Mouse (Mus musculus) heart, embryonic 12.5 days (tissue): ENCODE measurements around the gene Isyna1. TPM values are rescaled to one million over a fixed set of nuclear protein-coding genes. Genes with fewer than 3 reads are reported as not detected.

Source experiments
- ATAC-seq: fragments of 200-750 bp; cut with Nextera tagmentation; 2 replicates; pipeline ENCODE4 v1.8.0; 2017; ENCODE audit warnings: moderate TSS enrichment, moderate library complexity; ENCODE audit not compliant: insufficient number of reproducible peaks, low FRiP score
- H3K27ac ChIP-seq: fragments of 300-500 bp; sonication (generic); 2 replicates; pipeline ENCODE4 v1.5.1; 2016; ENCODE audit warnings: mild to moderate bottlenecking, moderate library complexity; ENCODE audit not compliant: poor library complexity, severe bottlenecking
- H3K27me3 ChIP-seq: fragments of 300-500 bp; sonication (generic); replicated peaks from 2 replicates; pipeline ENCODE4 v1.6.1; 2016; ENCODE audit warnings: mild to moderate bottlenecking, moderate library complexity
- H3K36me3 ChIP-seq: fragments of 300-500 bp; sonication (generic); 2 replicates; pipeline ENCODE4 v1.6.1; 2016; ENCODE audit warnings: mild to moderate bottlenecking, moderate library complexity
- H3K4me1 ChIP-seq: fragments of 300-500 bp; sonication (generic); replicated peaks from 2 replicates; pipeline ENCODE4 v1.6.1; 2016; ENCODE audit warnings: mild to moderate bottlenecking
- H3K4me2 ChIP-seq: fragments of 300-500 bp; sonication (generic); 2 replicates; pipeline ENCODE4 v1.6.1; 2016; ENCODE audit warnings: mild to moderate bottlenecking, moderate library complexity
- H3K4me3 ChIP-seq: fragments of 300-500 bp; sonication (generic); 2 replicates; pipeline ENCODE4 v1.5.1; 2016; ENCODE audit warnings: mild to moderate bottlenecking
- H3K9ac ChIP-seq: fragments of 300-500 bp; sonication (generic); 2 replicates; pipeline ENCODE4 v1.6.1; 2016; ENCODE audit warnings: mild to moderate bottlenecking, moderate library complexity
- H3K9me3 ChIP-seq: fragments of 300-500 bp; sonication (generic); replicated peaks from 2 replicates; pipeline ENCODE4 v1.6.1; 2016; ENCODE audit warnings: mild to moderate bottlenecking, moderate library complexity
- WGBS: fragments of 180-500 bp; shearing (Covaris S2); methylation state at CpG from one replicate; pipeline ENCODE4 v1.1.7; 2016; 5-methylcytosine and 5-hydroxymethylcytosine counted together
- polyA plus RNA-seq: library from polyadenylated mRNA; unstranded; fragments of >200 nt; fragmentation: Nextera tagmentation; extraction: Ambion mirVana; gene quantifications from 2 replicates; pipeline ENCODE4 v1.2.1, GENCODE M21; 2016

The Isyna1 gene
- polyA plus RNA-seq, 1 experiment from 2014 or later, result 138 TPM

- no peak overlapping the region for H3K4me3 ChIP-seq
- peaks cover 9% of the 10 kb centered on the region for H3K36me3 ChIP-seq
- peaks cover 49% of the 10 kb centered on the region for H3K4me1 ChIP-seq
- WGBS, result 66% methylated on average over 17 of the region's 17 CpGs
- no peak overlapping the region for H3K27ac ChIP-seq
- ATAC-seq, result no peak
- H3K9me3 ChIP-seq, result no peaks in the 10 kb centered on the region
- H3K9ac ChIP-seq, result no peak overlapping the region
- no peaks in the 10 kb centered on the region for H3K27me3 ChIP-seq
- H3K4me2 ChIP-seq, result no peak overlapping the region
Measured at GRCm38 (mm10) chr8:70645501-70646224, 51.5 kb downstream of the Isyna1 start.

DNA sequence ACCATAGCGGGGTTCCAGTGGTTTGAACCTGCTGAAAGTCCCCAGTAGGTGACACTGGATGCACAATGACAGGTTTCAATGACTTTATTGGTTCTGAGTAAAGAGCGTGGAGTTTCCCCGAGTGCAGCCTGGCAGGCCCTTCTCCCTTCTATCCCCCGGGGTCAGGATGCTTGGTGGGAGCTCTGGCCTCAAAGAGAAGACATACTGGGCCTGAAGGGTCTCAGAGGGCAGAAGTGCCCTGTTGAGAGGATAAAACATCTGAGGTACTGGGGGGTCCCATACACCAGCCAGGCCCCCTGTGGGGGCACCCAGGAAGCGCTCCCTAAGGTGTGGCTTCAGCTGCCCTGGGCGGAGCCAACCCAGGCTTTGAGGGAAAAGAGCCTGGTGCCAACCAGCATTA, 52.2 kb downstream of the Isyna1 start:
- peaks cover 49% of the 10 kb centered on the region for H3K4me1 ChIP-seq

DNA sequence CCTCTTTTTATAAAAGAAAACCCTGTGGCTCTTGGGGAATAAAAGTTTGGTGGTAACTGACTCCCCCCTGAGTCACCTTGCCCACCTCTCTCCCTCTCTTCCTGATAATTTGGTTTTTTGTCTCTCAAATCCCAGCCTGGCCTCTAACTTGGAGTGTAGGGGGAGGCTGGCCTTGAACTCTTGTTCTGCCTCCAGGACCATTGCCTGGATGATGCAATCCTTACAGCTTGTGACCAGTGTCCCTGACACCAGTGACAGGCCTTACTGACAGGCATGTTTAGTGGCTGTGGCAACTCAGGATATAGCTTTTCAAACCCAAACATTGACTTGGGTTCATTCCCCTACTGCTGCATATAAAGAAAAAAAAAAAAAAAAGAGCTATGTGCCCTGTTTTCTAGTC, 52.6 kb downstream of the Isyna1 start:
- Histone ChIP-seq H3K36me3 (peaks cover 20% of the 10 kb centered on the region), H3K4me3 (no peak overlapping the region), H3K9ac (no peak overlapping the region), H3K4me1 (peaks cover 49% of the 10 kb centered on the region), H3K9me3 (no peaks in the 10 kb centered on the region), H3K27me3 (no peaks in the 10 kb centered on the region), H3K27ac (peak overlapping the region; percentile 87), H3K4me2 (no peak overlapping the region)
- no peak for ATAC-seq

More for the DNA sequence above, 52.2 kb downstream of the Isyna1 start:
- ATAC-seq, result no peak
- Histone ChIP-seq H3K4me2 (no peak overlapping the region), H3K27ac (no peak overlapping the region), H3K4me3 (no peak overlapping the region), H3K9ac (no peak overlapping the region), H3K9me3 (no peaks in the 10 kb centered on the region), H3K27me3 (no peaks in the 10 kb centered on the region), H3K36me3 (peaks cover 16% of the 10 kb centered on the region)
- WGBS, result 61% methylated on average over 6 of the region's 6 CpGs

Other genes starting within 250 kb of the Isyna1 start
- gene Upf1, start 241.1 kb upstream of the Isyna1 start, polyA plus RNA-seq, result 24.5 and 25.5 TPM in 2 replicates
- gene Comp, start 220.8 kb upstream of the Isyna1 start, polyA plus RNA-seq, result 2.7 and 3.6 TPM in 2 replicates
- 14.9 and 15.0 TPM in 2 replicates for gene Crtc1, start 154.8 kb upstream of the Isyna1 start, polyA plus RNA-seq
- 12.6 and 14.0 TPM in 2 replicates for gene Klhl26, start 117.4 kb upstream of the Isyna1 start, polyA plus RNA-seq
- gene Tmem59l, start 107.0 kb upstream of the Isyna1 start, polyA plus RNA-seq, result 0.22 and 0.33 TPM in 2 replicates
- gene Crlf1, start 101.2 kb upstream of the Isyna1 start, polyA plus RNA-seq, result 1.00 and 1.8 TPM in 2 replicates
- 115 TPM in 2 replicates for gene Rex1bd, start 87.6 kb upstream of the Isyna1 start, polyA plus RNA-seq
- 779 and 792 TPM in 2 replicates for gene Uba52, start 83.6 kb upstream of the Isyna1 start, polyA plus RNA-seq
- gene Fkbp8, start 66.6 kb upstream of the Isyna1 start, polyA plus RNA-seq, result 227 and 231 TPM in 2 replicates
- 64.2 and 65.7 TPM in 2 replicates for gene Kxd1, start 66.4 kb upstream of the Isyna1 start, polyA plus RNA-seq
- 13.5 and 14.7 TPM in 2 replicates for gene Ell, start 54.9 kb upstream of the Isyna1 start, polyA plus RNA-seq
- gene Ssbp4, start 14.5 kb downstream of the Isyna1 start, polyA plus RNA-seq, result 76.0 and 78.6 TPM in 2 replicates
- 0.65 and 0.71 TPM in 2 replicates for gene Lrrc25, start 21.8 kb downstream of the Isyna1 start, polyA plus RNA-seq
- 1.0 and 1.1 TPM in 2 replicates for gene Gdf15, start 38.1 kb downstream of the Isyna1 start, polyA plus RNA-seq
- 32.1 and 35.6 TPM in 2 replicates for gene Pgpep1, start 66.0 kb downstream of the Isyna1 start, polyA plus RNA-seq
- gene Lsm4, start 78.9 kb downstream of the Isyna1 start, polyA plus RNA-seq, result 289 and 301 TPM in 2 replicates
- 183 and 206 TPM in 2 replicates for gene Jund, start 104.6 kb downstream of the Isyna1 start, polyA plus RNA-seq
- 0.04 and 0.06 TPM in 2 replicates for gene Iqcn, start 109.1 kb downstream of the Isyna1 start, polyA plus RNA-seq
- gene Gm3336, start 124.2 kb downstream of the Isyna1 start, polyA plus RNA-seq, result not detected in 2 replicates
- gene Pde4c, start 129.3 kb downstream of the Isyna1 start, polyA plus RNA-seq, result 0.05 and 0.09 TPM in 2 replicates
- gene Rab3a, start 160.3 kb downstream of the Isyna1 start, polyA plus RNA-seq, result 19.1 and 19.2 TPM in 2 replicates
- 37.2 and 37.9 TPM in 2 replicates for gene Mpv17l2, start 166.6 kb downstream of the Isyna1 start, polyA plus RNA-seq
- 35.2 and 37.2 TPM in 2 replicates for gene Pik3r2, start 182.3 kb downstream of the Isyna1 start, polyA plus RNA-seq
- 7.2 and 8.1 TPM in 2 replicates for gene Mast3, start 210.7 kb downstream of the Isyna1 start, polyA plus RNA-seq
- not detected in 2 replicates for gene Il12rb1, start 214.1 kb downstream of the Isyna1 start, polyA plus RNA-seq
- 2.5 and 2.7 TPM in 2 replicates for gene Arrdc2, start 245.3 kb downstream of the Isyna1 start, polyA plus RNA-seq